ENCODE assay signal across 10 mouse cellular contexts in genomic region chr13:77864804-77865203, GRCm38 (mm10).
A peak's percentile ranks its signal among the peaks of the same experiment; 100 is the strongest.
DNase-seq lines count a peak whose midpoint lies in the region; ATAC-seq and TF ChIP-seq lines count a peak whose summit lies in the region.
"Had no signal": no experiment of that assay in that cellular context is flagged by ENCODE, and none has a peak within 500 bp of the region (broad histone marks: within the 10 kb centered on the region; RNA-seq: fewer than 3 reads in every experiment).

No protein-coding gene starts in this region.

- no peak overlapping the region for H3K4me2 ChIP-seq in forebrain, embryonic 12.5 days
- H3K4me2 ChIP-seq in neural tube, embryonic 14.5 days (ENCODE audit: low read depth, low read length): no peak overlapping the region

- no peak overlapping the region for H3K4me3 ChIP-seq in liver, adult 2 months (ENCODE audit: insufficient read depth, low read depth, low read length)
- no peak overlapping the region for H3K4me3 ChIP-seq in forebrain, embryonic 12.5 days (replicated peaks)
- H3K4me3 ChIP-seq in neural tube, embryonic 14.5 days (ENCODE audit: low read depth, low read length): no peak overlapping the region

- 0 out of 2 replicates have a peak, but pooled peaks have one; percentile 23 for TF ChIP-seq CTCF in liver, adult 2 months (IDR thresholded peaks at IDR 0.05; ENCODE audit: low read depth, low read length)

- no peaks in the 10 kb centered on the region for H3K36me3 ChIP-seq in liver, adult 2 months (ENCODE audit: control insufficient read depth, insufficient read depth, low read length)
- no peaks in the 10 kb centered on the region for H3K36me3 ChIP-seq in forebrain, embryonic 12.5 days (replicated peaks)
- no peaks in the 10 kb centered on the region for H3K36me3 ChIP-seq in neural tube, embryonic 14.5 days (ENCODE audit: control insufficient read depth, insufficient read depth, low read length)

- peak; percentile 4 for DNase-seq in cerebellum, adult 8-10 months
- DNase-seq in cerebellum, adult 11-12 months: no peak
- DNase-seq in liver, adult 2 months (ENCODE audit: extremely low read depth, low read depth, low spot score): peak; percentile 19
- DNase-seq in liver: no peak
- DNase-seq in left cerebral cortex, adult 18-20 months (ENCODE audit: low spot score in 2 of 2): no peak
- DNase-seq in adrenal gland, postnatal 14 days: no peak
- DNase-seq: gastrocnemius, postnatal 14 days; lung, postnatal 14 days had no signal

- no peak overlapping the region for H3K27ac ChIP-seq in liver, adult 2 months (replicated peaks; ENCODE audit: insufficient read depth, low read depth, low read length)
- H3K27ac ChIP-seq in forebrain, embryonic 12.5 days: no peak overlapping the region
- no peak overlapping the region for H3K27ac ChIP-seq in neural tube, embryonic 14.5 days (ENCODE audit: low read depth, low read length)

- TF ChIP-seq POLR2A in liver, adult 2 months (IDR thresholded peaks at IDR 0.05; ENCODE audit: extremely low read depth, insufficient read depth, low read length): no peak

- WGBS in liver, adult 2 months: 94% methylated on average over 1 of the region's 1 CpGs
- 89% methylated on average over 1 of the region's 1 CpGs for WGBS in forebrain, embryonic 12.5 days
- WGBS in neural tube, embryonic 14.5 days: 98% methylated on average over 1 of the region's 1 CpGs

- no peak overlapping the region for H3K9ac ChIP-seq in liver, adult 2 months (ENCODE audit: low read depth, low read length)
- no peak overlapping the region for H3K9ac ChIP-seq in forebrain, embryonic 12.5 days
- H3K9ac ChIP-seq in neural tube, embryonic 14.5 days (replicated peaks; ENCODE audit: low read depth, low read length): no peak overlapping the region

- ATAC-seq in forebrain, embryonic 12.5 days (ENCODE audit: low FRiP score): peak; percentile 71
- ATAC-seq in neural tube, embryonic 14.5 days (ENCODE audit: low read depth): peak; percentile 54; the same call in 1 of the 2 replicates

- H3K9me3 ChIP-seq in forebrain, embryonic 12.5 days: no peaks in the 10 kb centered on the region
- H3K9me3 ChIP-seq in neural tube, embryonic 14.5 days (ENCODE audit: control insufficient read depth, low read length): no peaks in the 10 kb centered on the region

- no peaks in the 10 kb centered on the region for H3K79me2 ChIP-seq in liver, adult 2 months (ENCODE audit: control insufficient read depth, insufficient read depth, low read length)

- no peaks in the 10 kb centered on the region for H3K27me3 ChIP-seq in liver, adult 2 months (ENCODE audit: control insufficient read depth, insufficient read depth, low read length)
- no peaks in the 10 kb centered on the region for H3K27me3 ChIP-seq in forebrain, embryonic 12.5 days
- H3K27me3 ChIP-seq in neural tube, embryonic 14.5 days (ENCODE audit: control insufficient read depth, insufficient read depth, low read length): no peaks in the 10 kb centered on the region

- H3K4me1 ChIP-seq in liver, adult 2 months (ENCODE audit: control insufficient read depth, insufficient read depth, low read length): no peaks in the 10 kb centered on the region
- peaks cover 4% of the 10 kb centered on the region; the same call in 1 of the 2 replicates for H3K4me1 ChIP-seq in forebrain, embryonic 12.5 days
- H3K4me1 ChIP-seq in neural tube, embryonic 14.5 days (ENCODE audit: control insufficient read depth, insufficient read depth, low read length): no peaks in the 10 kb centered on the region

Comparison
In these comparisons a context has a peak if more than half of its experiments do, and no peak if none do; other contexts are left out.
1. DNase-seq: peak in cerebellum, adult 8-10 months (single experiment) and liver, adult 2 months (single experiment); none in cerebellum, adult 11-12 months (single experiment), liver (single experiment), left cerebral cortex, adult 18-20 months (0 of 2) and adrenal gland, postnatal 14 days (single experiment).